Comparison of ENCODE assay signal across 19 mouse cellular contexts in the genomic region with DNA sequence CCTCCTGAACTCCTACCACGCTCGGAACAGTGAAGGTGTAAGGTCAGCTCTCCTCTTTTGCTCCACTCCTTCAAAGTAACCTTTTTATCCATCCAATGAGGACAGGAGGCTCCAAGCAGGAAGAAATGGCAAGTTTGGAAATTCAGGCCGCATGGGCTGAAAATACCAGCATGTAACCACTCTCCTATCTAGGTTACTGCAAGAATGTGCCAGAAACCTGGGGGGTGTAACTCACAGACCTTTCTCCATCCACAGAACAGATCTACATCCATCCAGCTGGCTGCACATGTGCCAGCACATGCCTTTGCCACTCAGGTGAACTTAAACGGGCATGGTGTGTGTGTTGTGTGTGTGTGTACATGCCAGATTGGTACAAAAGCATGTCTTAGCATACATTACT. TPM values are rescaled to one million over a fixed set of nuclear protein-coding genes. Genes with fewer than 3 reads are reported as not detected.
A peak's percentile ranks its signal among the peaks of the same experiment; 100 is the strongest.
DNase-seq lines count a peak whose midpoint lies in the region; ATAC-seq and TF ChIP-seq lines count a peak whose summit lies in the region.
"Had no signal": no experiment of that assay in that cellular context is flagged by ENCODE, and none has a peak within 500 bp of the region (broad histone marks: within the 10 kb centered on the region; RNA-seq: fewer than 3 reads in every experiment).

No protein-coding gene starts in this region.

- H3K27ac ChIP-seq in gastrocnemius, adult 2 months = 0 out of 2 replicates have a peak overlapping the region, but pooled peaks have one; percentile 8
- peak overlapping the region; percentile 85 for H3K27ac ChIP-seq in heart, postnatal 0 days (ENCODE audit: low read depth)
- H3K27ac ChIP-seq: limb, embryonic 15.5 days; liver, embryonic 14.5 days; midbrain, embryonic 12.5 days; neural tube, embryonic 12.5 days had no signal

- intact Hi-C loops in gastrocnemius, adult 2 months (cut with DNase I) = no loop called here

- peaks cover 79% of the 10 kb centered on the region for H3K4me1 ChIP-seq in heart, postnatal 0 days (ENCODE audit: control insufficient read depth, insufficient read depth)

- no peak for ATAC-seq in heart, postnatal 0 days (ENCODE audit: insufficient read depth, low read depth)
- no peak for ATAC-seq in granulocyte monocyte progenitor cell, adult 5-6 weeks (replicated peaks; ENCODE audit: poor library complexity, severe bottlenecking)
- ATAC-seq: intestine, postnatal 0 days had no signal

- no peak for TF ChIP-seq CTCF in gastrocnemius, adult 2 months (IDR thresholded peaks at IDR 0.05)
- TF ChIP-seq CTCF in heart, postnatal 0 days (IDR thresholded peaks at IDR 0.05; ENCODE audit: low read depth) = no peak

- H3K27me3 ChIP-seq in heart, postnatal 0 days (ENCODE audit: control insufficient read depth, insufficient read depth, low read length) = no peaks in the 10 kb centered on the region
- H3K27me3 ChIP-seq: limb, embryonic 15.5 days; neural tube, embryonic 12.5 days had no signal

- no peak for DNase-seq in gastrocnemius, adult 2 months
- DNase-seq in gastrocnemius, adult 18-20 months (ENCODE audit: low spot score) = no peak
- no peak for DNase-seq in heart, postnatal 0 days (ENCODE audit: low spot score)
- no peak for DNase-seq in heart, postnatal 4 days
- peak; percentile 64 for DNase-seq in cerebellum, adult 8-10 months
- peak; percentile 56 to 60 for DNase-seq in cerebellum, postnatal 36 days
- DNase-seq in right cerebral cortex, adult 2 months (ENCODE audit: low spot score in 2 of 2) = no peak
- DNase-seq: adrenal gland, postnatal 10 days; gastrocnemius, postnatal 14 days; right cerebral cortex, postnatal 25 days; spleen, adult 18-20 months had no signal

- H3K36me3 ChIP-seq in heart, postnatal 0 days (replicated peaks; ENCODE audit: control insufficient read depth, insufficient read depth, low read length) = no peaks in the 10 kb centered on the region
- H3K36me3 ChIP-seq: limb, embryonic 15.5 days; midbrain, embryonic 12.5 days; neural tube, embryonic 12.5 days had no signal

- H3K9me3 ChIP-seq in heart, postnatal 0 days (replicated peaks; ENCODE audit: control insufficient read depth, low read length) = no peaks in the 10 kb centered on the region
- H3K9me3 ChIP-seq: limb, embryonic 15.5 days; midbrain, embryonic 12.5 days; neural tube, embryonic 12.5 days had no signal

- 58% methylated on average over 4 of the region's 4 CpGs for WGBS in heart, postnatal 0 days

- no peak overlapping the region for H3K4me3 ChIP-seq in gastrocnemius, adult 2 months
- no peak overlapping the region for H3K4me3 ChIP-seq in heart, postnatal 0 days (ENCODE audit: low read depth, low read length)
- H3K4me3 ChIP-seq: left cerebral cortex, adult 2 months; limb, embryonic 15.5 days; midbrain, embryonic 12.5 days; neural tube, embryonic 12.5 days had no signal

- no peak for TF ChIP-seq EP300 in heart, postnatal 0 days (IDR thresholded peaks at IDR 0.05; ENCODE audit: low read depth)

- H3K9ac ChIP-seq in heart, postnatal 0 days (replicated peaks; ENCODE audit: low read depth, low read length) = no peak overlapping the region
- H3K9ac ChIP-seq: limb, embryonic 15.5 days; liver, embryonic 14.5 days; lung, embryonic 14.5 days; midbrain, embryonic 12.5 days; neural tube, embryonic 12.5 days had no signal

- H3K4me2 ChIP-seq in heart, postnatal 0 days (ENCODE audit: low read depth, low read length) = no peak overlapping the region
- H3K4me2 ChIP-seq: limb, embryonic 15.5 days; midbrain, embryonic 12.5 days; neural tube, embryonic 12.5 days had no signal

RNA-seq across cellular contexts. Expression of a gene that starts 28.9 kb away (rescaled TPM):
- total RNA-seq in gastrocnemius, adult 2 months (2021) = 10 to 100 TPM; 35.3 to 43.2 TPM
- 10 to 100 TPM; 21.1 to 33.0 TPM for total RNA-seq in gastrocnemius, adult 18-20 months (2021)
- total RNA-seq in heart, postnatal 0 days (2014; rRNA removed; ENCODE audit: low replicate concordance) = 74.8 and 77.2 TPM in 2 replicates
- polyA plus RNA-seq in heart, postnatal 0 days (2015; fragmentation: Nextera tagmentation; extraction: Ambion mirVana) = 10.1 and 11.0 TPM in 2 replicates
- total RNA-seq in heart, postnatal 4 days (2021) = 10 to 100 TPM; 91.2 to 98.7 TPM
- 30.3 and 40.2 TPM in 2 replicates for total RNA-seq in granulocyte monocyte progenitor cell, adult 5-6 weeks (2014; fragmentation: Nextera tagmentation)
- 21.1 and 25.9 TPM in 2 replicates for total RNA-seq in granulocyte monocyte progenitor cell, adult 5-6 weeks (2017)

Comparison
In these comparisons a context has a peak if more than half of its experiments do, and no peak if none do; other contexts are left out.
1. DNase-seq: peak in cerebellum, adult 8-10 months (single experiment) and cerebellum, postnatal 36 days (2 of 2); none in gastrocnemius, adult 2 months (single experiment), gastrocnemius, adult 18-20 months (single experiment), heart, postnatal 0 days (single experiment), heart, postnatal 4 days (single experiment) and right cerebral cortex, adult 2 months (0 of 2).